Mouse (Mus musculus): ENCODE results near the gene Slit1. TPM values are rescaled to one million over a fixed set of nuclear protein-coding genes. Genes with fewer than 3 reads are reported as not detected.

Slit1 gene
- polyA plus RNA-seq, 1 experiment from 2014 or later = 17.4 TPM

DNA sequence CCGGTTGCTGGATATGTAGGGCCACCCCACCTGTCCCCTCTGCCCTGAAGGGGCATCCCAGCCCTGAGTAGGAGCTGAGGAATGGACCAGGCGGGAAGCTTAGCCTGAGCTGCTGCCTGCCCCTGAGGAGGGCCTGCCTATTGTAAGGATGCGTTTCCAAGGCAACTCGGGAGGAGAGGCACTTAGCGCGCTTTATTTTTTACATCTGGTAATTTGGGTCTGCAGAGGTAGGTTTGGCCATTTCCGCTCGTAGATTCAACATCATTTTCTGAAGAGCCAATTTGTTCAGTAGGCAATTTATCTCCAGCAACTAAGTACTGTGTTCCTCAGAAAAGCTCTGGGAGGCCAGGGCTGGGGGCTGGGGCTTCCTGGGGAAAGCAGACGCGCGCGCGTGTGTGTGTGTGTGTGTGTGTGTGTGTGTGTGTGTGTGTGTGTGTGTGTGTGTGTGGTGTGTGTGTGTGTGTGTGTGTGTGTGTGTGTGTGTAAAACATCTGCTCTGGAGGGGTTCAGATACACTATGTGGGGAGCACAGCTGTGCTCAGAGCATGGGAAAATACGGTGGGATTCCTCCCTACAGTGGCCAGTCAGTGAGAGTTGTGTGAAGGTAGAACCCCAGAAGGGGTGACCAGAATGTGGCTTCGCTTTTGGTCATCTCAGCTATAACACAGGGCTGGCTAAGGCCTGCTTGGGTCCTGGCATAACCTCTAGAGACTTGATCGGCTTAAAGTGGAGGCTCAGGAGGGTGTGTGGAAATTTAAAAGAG lies 130.0 kb downstream of the Slit1 start:
- peaks cover 5% of the 10 kb centered on the region for H3K36me3 ChIP-seq (ENCODE audit: control insufficient read depth, insufficient read depth, low read length)
- ATAC-seq = peak; percentile 74
- H3K4me3 ChIP-seq (ENCODE audit: low read length) = no peak overlapping the region
- no peak overlapping the region for H3K9ac ChIP-seq (ENCODE audit: low read depth, low read length)
- WGBS = 22% methylated on average over 16 of the region's 16 CpGs
- peak overlapping the region; percentile 40; the same call in 1 of the 2 replicates for H3K27ac ChIP-seq (ENCODE audit: low read depth, low read length)
- peaks cover 26% of the 10 kb centered on the region for H3K4me1 ChIP-seq (ENCODE audit: control insufficient read depth, insufficient read depth, low read depth, low read length)
- peak overlapping the region; percentile 33; the same call in 1 of the 2 replicates for H3K4me2 ChIP-seq (ENCODE audit: low read length)
- H3K27me3 ChIP-seq (replicated peaks; ENCODE audit: control insufficient read depth, insufficient read depth, low read length) = no peaks in the 10 kb centered on the region; the same call in 1 of the 2 replicates
- no peaks in the 10 kb centered on the region for H3K9me3 ChIP-seq (ENCODE audit: control insufficient read depth, low read length)

DNA sequence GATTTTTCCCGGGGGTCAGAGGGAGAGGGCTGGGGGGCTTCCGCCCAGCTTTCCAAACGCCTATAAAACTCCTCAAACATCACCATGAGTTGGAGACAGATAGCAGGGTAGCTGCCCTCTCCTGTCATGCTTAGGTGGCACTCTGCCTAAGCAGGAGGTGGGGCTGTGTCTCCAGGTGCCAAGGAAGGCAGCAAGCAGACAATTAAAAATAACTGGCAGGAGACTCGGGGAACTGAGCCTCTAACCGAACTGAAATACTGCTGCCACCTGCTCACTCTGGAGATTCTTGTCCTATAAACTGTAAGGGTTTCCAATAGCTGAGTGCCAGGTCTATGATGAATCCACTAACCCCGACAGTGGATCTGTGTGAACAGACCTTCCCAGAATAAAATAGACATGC lies 131.8 kb downstream of the Slit1 start:
- no peak overlapping the region for H3K27ac ChIP-seq (ENCODE audit: low read depth, low read length)
- 63% methylated on average over 6 of the region's 6 CpGs for WGBS

DNA sequence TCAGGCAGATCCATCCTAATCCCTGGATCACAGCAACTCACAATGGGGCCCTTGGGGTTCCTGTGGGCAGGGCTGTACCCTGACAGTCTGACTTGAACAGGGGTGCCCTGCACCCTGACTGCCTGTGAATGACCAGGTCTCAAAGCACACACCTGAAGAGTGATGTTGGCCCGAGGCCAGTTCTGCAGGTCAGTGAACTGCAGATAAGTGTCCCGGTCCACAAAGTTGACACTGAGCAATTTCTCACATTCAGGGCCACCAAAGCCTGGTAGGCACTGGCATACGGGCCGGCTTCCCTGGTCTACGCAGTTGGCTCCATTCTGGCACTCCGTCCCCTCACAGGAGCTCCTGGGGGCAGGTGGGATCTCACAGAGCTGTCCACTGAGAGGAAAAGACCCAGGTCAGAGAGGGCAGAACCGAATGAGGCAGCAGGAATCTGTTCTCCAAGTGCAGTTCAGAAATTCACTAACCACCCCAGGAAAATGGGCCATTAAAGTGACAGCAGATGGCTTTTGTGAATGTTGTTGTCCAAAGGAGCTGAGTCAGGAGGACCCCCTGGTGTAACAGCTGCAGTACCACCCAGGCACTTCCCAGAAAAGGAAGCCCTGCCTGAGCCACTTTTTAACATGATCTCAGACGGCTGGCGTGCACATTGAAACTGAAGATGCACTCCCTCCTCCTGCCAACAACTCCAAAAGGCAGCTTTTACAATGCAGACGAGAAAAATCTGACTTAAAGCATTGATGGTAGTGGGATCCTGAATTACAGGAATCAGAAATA lies 137.1 kb downstream of the Slit1 start:
- Histone ChIP-seq H3K4me3 (ENCODE audit: low read length) (no peak overlapping the region), H3K9me3 (ENCODE audit: control insufficient read depth, low read length) (no peaks in the 10 kb centered on the region), H3K4me2 (ENCODE audit: low read length) (no peak overlapping the region), H3K9ac (ENCODE audit: low read depth, low read length) (no peak overlapping the region), H3K27ac (ENCODE audit: low read depth, low read length) (no peak overlapping the region), H3K27me3 (replicated peaks; ENCODE audit: control insufficient read depth, insufficient read depth, low read length) (no peaks in the 10 kb centered on the region), H3K36me3 (ENCODE audit: control insufficient read depth, insufficient read depth, low read length) (peaks cover 13% of the 10 kb centered on the region), H3K4me1 (ENCODE audit: control insufficient read depth, insufficient read depth, low read depth, low read length) (no peaks in the 10 kb centered on the region)
- ATAC-seq = no peak
- 76% methylated on average over 10 of the region's 10 CpGs for WGBS

More for the DNA sequence above, 131.8 kb downstream of the Slit1 start:
- Histone ChIP-seq H3K9me3 (ENCODE audit: control insufficient read depth, low read length) (no peaks in the 10 kb centered on the region), H3K9ac (ENCODE audit: low read depth, low read length) (no peak overlapping the region), H3K4me3 (ENCODE audit: low read length) (no peak overlapping the region), H3K4me2 (ENCODE audit: low read length) (no peak overlapping the region), H3K36me3 (ENCODE audit: control insufficient read depth, insufficient read depth, low read length) (peaks cover 7% of the 10 kb centered on the region), H3K27me3 (replicated peaks; ENCODE audit: control insufficient read depth, insufficient read depth, low read length) (no peaks in the 10 kb centered on the region), H3K4me1 (ENCODE audit: control insufficient read depth, insufficient read depth, low read depth, low read length) (peaks cover 17% of the 10 kb centered on the region)
- no peak for ATAC-seq

DNA sequence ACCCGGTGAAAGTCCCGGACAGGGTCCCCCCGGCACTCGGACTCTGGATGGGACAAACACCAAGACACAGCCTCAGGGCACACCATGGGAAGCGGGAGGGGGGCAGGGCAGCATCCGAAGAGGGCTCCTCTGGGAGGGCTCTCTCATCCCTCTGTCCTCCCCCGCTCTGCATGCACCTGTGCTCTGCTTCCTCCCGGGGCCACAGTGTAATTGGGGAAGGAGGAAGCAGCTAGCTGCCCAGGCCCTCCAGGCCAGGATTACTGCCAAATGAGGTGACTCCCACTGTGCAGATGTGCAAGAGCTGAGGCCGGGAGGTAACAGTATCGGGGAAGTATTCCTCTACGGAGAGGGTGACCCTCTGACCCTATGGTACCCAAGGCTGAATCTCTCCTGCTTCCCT lies 142.8 kb downstream of the Slit1 start:
- 0 out of 2 replicates have a peak, but pooled peaks have one; percentile 3 for ATAC-seq

DNA sequence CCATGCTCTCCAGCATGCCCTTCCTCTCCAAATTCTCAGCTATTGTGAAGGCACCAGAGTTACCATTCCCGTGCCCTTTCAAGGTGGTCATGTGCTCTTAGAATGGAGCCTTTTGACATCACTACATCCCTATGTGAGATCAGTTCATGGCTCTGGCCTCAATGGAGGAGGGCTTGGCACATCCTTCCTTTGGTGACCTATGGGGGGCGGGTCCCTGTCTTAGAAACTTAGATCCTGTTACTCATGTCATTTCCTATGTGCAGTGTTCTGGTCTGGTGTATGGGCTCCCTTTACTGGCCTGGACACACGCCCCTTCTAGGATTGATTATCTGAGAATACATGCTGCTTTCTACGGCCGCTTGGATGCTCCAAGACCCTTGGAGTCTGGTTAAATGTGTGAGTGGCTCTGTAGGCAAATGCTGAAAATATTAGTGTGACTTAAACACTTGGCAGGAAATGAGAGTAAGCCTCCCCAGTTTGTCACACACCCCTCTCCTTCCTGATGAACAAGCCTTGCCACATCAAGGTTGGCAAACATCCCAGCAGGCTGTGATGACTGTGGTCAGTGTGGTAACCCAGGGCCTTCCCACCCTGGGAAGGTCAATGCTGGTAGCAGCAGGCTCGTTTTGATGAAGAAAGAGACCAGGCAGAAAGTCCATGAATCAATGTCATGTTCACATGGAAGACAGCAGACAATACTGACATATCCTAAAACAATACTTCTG lies 146.1 kb downstream of the Slit1 start:
- Histone ChIP-seq H3K36me3 (ENCODE audit: control insufficient read depth, insufficient read depth, low read length) (no peaks in the 10 kb centered on the region), H3K27me3 (replicated peaks; ENCODE audit: control insufficient read depth, insufficient read depth, low read length) (no peaks in the 10 kb centered on the region), H3K9me3 (ENCODE audit: control insufficient read depth, low read length) (no peaks in the 10 kb centered on the region), H3K9ac (ENCODE audit: low read depth, low read length) (no peak overlapping the region), H3K4me2 (ENCODE audit: low read length) (no peak overlapping the region), H3K4me1 (ENCODE audit: control insufficient read depth, insufficient read depth, low read depth, low read length) (no peaks in the 10 kb centered on the region), H3K4me3 (ENCODE audit: low read length) (no peak overlapping the region), H3K27ac (ENCODE audit: low read depth, low read length) (no peak overlapping the region)
- no peak for ATAC-seq
- 74% methylated on average over 6 of the region's 6 CpGs for WGBS

More for the DNA sequence above, 142.8 kb downstream of the Slit1 start:
- no peak overlapping the region for H3K27ac ChIP-seq (ENCODE audit: low read depth, low read length)
- H3K4me3 ChIP-seq (ENCODE audit: low read length) = no peak overlapping the region
- no peaks in the 10 kb centered on the region for H3K9me3 ChIP-seq (ENCODE audit: control insufficient read depth, low read length)
- no peak overlapping the region for H3K4me2 ChIP-seq (ENCODE audit: low read length)
- peaks cover 2% of the 10 kb centered on the region; the same call in 1 of the 2 replicates for H3K36me3 ChIP-seq (ENCODE audit: control insufficient read depth, insufficient read depth, low read length)
- no peak overlapping the region for H3K9ac ChIP-seq (ENCODE audit: low read depth, low read length)
- no peaks in the 10 kb centered on the region for H3K4me1 ChIP-seq (ENCODE audit: control insufficient read depth, insufficient read depth, low read depth, low read length)
- H3K27me3 ChIP-seq (replicated peaks; ENCODE audit: control insufficient read depth, insufficient read depth, low read length) = no peaks in the 10 kb centered on the region
- WGBS = 41% methylated on average over 10 of the region's 11 CpGs

DNA sequence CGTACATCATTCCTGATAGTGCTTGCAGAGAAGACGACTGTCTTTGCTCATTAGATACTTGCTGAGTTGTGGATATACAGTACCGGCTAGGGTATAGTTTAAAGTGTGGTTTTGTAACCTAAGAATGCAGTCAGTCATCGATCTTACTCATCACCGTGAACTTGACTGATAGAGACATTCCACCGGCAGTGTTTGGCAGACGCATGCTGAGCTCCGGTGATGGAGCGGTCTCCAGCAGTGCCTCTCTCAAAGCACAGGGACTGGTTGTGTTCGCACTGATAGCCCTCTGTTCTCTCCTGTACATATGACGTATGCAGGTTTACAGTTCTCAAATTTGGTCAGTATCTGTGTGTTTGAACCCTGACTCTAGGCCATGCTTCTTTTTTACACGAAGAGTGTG lies 151.7 kb downstream of the Slit1 start:
- 56% methylated on average over 12 of the region's 12 CpGs for WGBS
- Histone ChIP-seq H3K27me3 (replicated peaks; ENCODE audit: control insufficient read depth, insufficient read depth, low read length) (no peaks in the 10 kb centered on the region), H3K9me3 (ENCODE audit: control insufficient read depth, low read length) (no peaks in the 10 kb centered on the region), H3K9ac (ENCODE audit: low read depth, low read length) (no peak overlapping the region), H3K36me3 (ENCODE audit: control insufficient read depth, insufficient read depth, low read length) (no peaks in the 10 kb centered on the region), H3K4me1 (ENCODE audit: control insufficient read depth, insufficient read depth, low read depth, low read length) (peaks cover 5% of the 10 kb centered on the region; the same call in 1 of the 2 replicates), H3K4me2 (ENCODE audit: low read length) (no peak overlapping the region), H3K4me3 (ENCODE audit: low read length) (no peak overlapping the region), H3K27ac (ENCODE audit: low read depth, low read length) (no peak overlapping the region)
- ATAC-seq = peak; percentile 21; the same call in 1 of the 2 replicates

- no peak for ATAC-seq
- 74% methylated on average over 8 of the region's 8 CpGs for WGBS
- Histone ChIP-seq H3K4me3 (ENCODE audit: low read length) (no peak overlapping the region), H3K9me3 (ENCODE audit: control insufficient read depth, low read length) (no peaks in the 10 kb centered on the region), H3K27ac (ENCODE audit: low read depth, low read length) (no peak overlapping the region), H3K4me2 (ENCODE audit: low read length) (no peak overlapping the region), H3K27me3 (replicated peaks; ENCODE audit: control insufficient read depth, insufficient read depth, low read length) (no peaks in the 10 kb centered on the region), H3K9ac (ENCODE audit: low read depth, low read length) (no peak overlapping the region), H3K36me3 (ENCODE audit: control insufficient read depth, insufficient read depth, low read length) (no peaks in the 10 kb centered on the region; the same call in 1 of the 2 replicates), H3K4me1 (ENCODE audit: control insufficient read depth, insufficient read depth, low read depth, low read length) (peaks cover 5% of the 10 kb centered on the region; the same call in 1 of the 2 replicates)
These were observed 153.8 kb downstream of the Slit1 start for GRCm38 (mm10) chr19:41589681-41590080.

DNA sequence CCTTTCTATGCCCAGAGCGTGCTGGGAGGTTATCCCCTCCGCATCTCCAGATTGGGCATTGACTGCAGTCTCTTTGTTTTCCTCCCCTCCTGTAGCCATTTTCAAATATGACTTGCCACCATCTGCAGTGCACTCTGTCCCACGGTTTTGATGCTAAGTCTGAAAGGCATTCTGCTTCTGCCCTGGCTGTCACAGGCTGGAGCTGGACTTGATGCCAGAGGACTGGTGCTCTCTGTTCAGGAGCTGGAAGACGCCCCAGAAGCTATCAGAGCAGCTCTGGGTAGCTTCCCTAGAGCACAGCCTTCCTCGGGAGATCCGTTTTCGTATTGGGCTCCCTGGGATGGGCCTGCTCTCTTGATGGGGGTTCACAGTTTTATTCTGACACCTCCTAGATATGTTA lies 154.4 kb downstream of the Slit1 start:
- Histone ChIP-seq H3K27ac (ENCODE audit: low read depth, low read length) (no peak overlapping the region), H3K4me3 (ENCODE audit: low read length) (no peak overlapping the region), H3K4me1 (ENCODE audit: control insufficient read depth, insufficient read depth, low read depth, low read length) (peaks cover 5% of the 10 kb centered on the region; the same call in 1 of the 2 replicates), H3K4me2 (ENCODE audit: low read length) (no peak overlapping the region), H3K9me3 (ENCODE audit: control insufficient read depth, low read length) (no peaks in the 10 kb centered on the region), H3K9ac (ENCODE audit: low read depth, low read length) (no peak overlapping the region), H3K27me3 (replicated peaks; ENCODE audit: control insufficient read depth, insufficient read depth, low read length) (no peaks in the 10 kb centered on the region), H3K36me3 (ENCODE audit: control insufficient read depth, insufficient read depth, low read length) (peaks cover 3% of the 10 kb centered on the region; the same call in 1 of the 2 replicates)
- no peak for ATAC-seq
- WGBS = 79% methylated on average over 7 of the region's 7 CpGs

Measured in hindbrain, embryonic 16.5 days (tissue).